Mouse (Mus musculus) liver, embryonic 11.5 days (tissue): ENCODE data around the gene Olfr1352. TPM values are rescaled to one million over a fixed set of nuclear protein-coding genes. Genes with fewer than 3 reads are reported as not detected.
"Not testable (repeated sequence)": the region's sequence is repeated elsewhere in the genome, so short reads cannot be mapped to it uniquely, and the experiment has no call there.

Experiments used
- ATAC-seq: fragments of 200-750 bp; cut with Nextera tagmentation; replicated peaks from 2 replicates; pipeline ENCODE4 v1.8.0; 2017; ENCODE audit warnings: moderate number of reproducible peaks, mild to moderate bottlenecking, moderate TSS enrichment, moderate library complexity; ENCODE audit not compliant: low FRiP score
- DNase-seq: peaks from one replicate; pipeline ENCODE4 v3.0.0-alpha.2; 2017; ENCODE audit warnings: low spot score
- H3K27ac ChIP-seq: fragments of 300-500 bp; sonication (generic); 2 replicates; pipeline ENCODE4 v1.5.1; 2014; ENCODE audit warnings: mild to moderate bottlenecking, low read depth, low read length, control low read depth
- H3K27me3 ChIP-seq: fragments of 300-500 bp; sonication (generic); replicated peaks from 2 replicates; pipeline ENCODE4 v1.6.1; 2014; ENCODE audit warnings: low read length, mixed read lengths; ENCODE audit not compliant: control insufficient read depth, insufficient read depth
- H3K36me3 ChIP-seq: fragments of 300-500 bp; sonication (generic); 2 replicates; pipeline ENCODE4 v1.6.1; 2014; ENCODE audit warnings: mild to moderate bottlenecking, low read length, moderate library complexity, mixed read lengths; ENCODE audit not compliant: control insufficient read depth, insufficient read depth
- H3K4me1 ChIP-seq: fragments of 300-500 bp; sonication (generic); replicated peaks from 2 replicates; pipeline ENCODE4 v1.6.1; 2014; ENCODE audit warnings: low read length, mixed read lengths; ENCODE audit not compliant: control insufficient read depth, insufficient read depth
- H3K4me2 ChIP-seq: fragments of 300-500 bp; sonication (generic); 2 replicates; pipeline ENCODE4 v1.6.1; 2014; ENCODE audit warnings: mild to moderate bottlenecking, control low read depth, moderate library complexity
- H3K4me3 ChIP-seq: fragments of 300-500 bp; sonication (generic); 2 replicates; pipeline ENCODE4 v1.5.1; 2014; ENCODE audit warnings: low read depth, low read length, control low read depth
- H3K9ac ChIP-seq: fragments of 300-500 bp; sonication (generic); 2 replicates; pipeline ENCODE4 v1.6.1; 2014; ENCODE audit warnings: low read depth, low read length, control low read depth
- H3K9me3 ChIP-seq: fragments of 300-500 bp; sonication (generic); 2 replicates; pipeline ENCODE4 v1.6.1; 2016; ENCODE audit warnings: low read length, inconsistent platforms, mixed read lengths; ENCODE audit not compliant: control insufficient read depth
- WGBS: fragments of 180-500 bp; shearing (Covaris S2); extraction: QIAGEN DNeasy Blood & Tissue Kit; methylation state at CpG from one replicate; pipeline ENCODE4 v1.1.7; 2014; 5-methylcytosine and 5-hydroxymethylcytosine counted together
- polyA plus RNA-seq: library from polyadenylated mRNA; unstranded; fragments of >200 nt; fragmentation: Nextera tagmentation; extraction: Ambion mirVana; gene quantifications from 2 replicates; pipeline ENCODE4 v1.2.1, GENCODE M21; 2014

The Olfr1352 gene
- polyA plus RNA-seq = not detected in 2 replicates

- Histone ChIP-seq H3K36me3 (no peaks in the 10 kb centered on the region), H3K4me1 (no peaks in the 10 kb centered on the region), H3K27me3 (no peaks in the 10 kb centered on the region), H3K4me2 (no peak within 1 kb of the TSS), H3K27ac (no peak within 1 kb of the TSS), H3K4me3 (no peak within 1 kb of the TSS), H3K9me3 (no peaks in the 10 kb centered on the region), H3K9ac (no peak within 1 kb of the TSS)
- no peak for DNase-seq
- ATAC-seq = no peak
These were observed at the start of gene Olfr1352 for GRCm38 (mm10) chr10:78980750-78981149. Gene Olfr1352 (plus strand): TSS chr10:78981050.

- not testable (repeated sequence) for H3K4me1 ChIP-seq, H3K9me3 ChIP-seq, H3K27ac ChIP-seq, H3K4me3 ChIP-seq, H3K27me3 ChIP-seq, ATAC-seq, H3K4me2 ChIP-seq, DNase-seq, H3K9ac ChIP-seq, H3K36me3 ChIP-seq
- 70% methylated on average over 1 of the region's 1 CpGs for WGBS
These were observed 30.5 kb upstream of the Olfr1352 start, which contains the start of gene Olfr8 for GRCm38 (mm10) chr10:78950336-78950735. Gene Olfr8 (plus strand): TSS chr10:78950636.

- DNase-seq, H3K27me3 ChIP-seq, H3K9ac ChIP-seq, H3K4me1 ChIP-seq, H3K4me3 ChIP-seq, H3K27ac ChIP-seq, H3K36me3 ChIP-seq, H3K9me3 ChIP-seq, ATAC-seq, H3K4me2 ChIP-seq: not testable (repeated sequence)
These were observed 17.8 kb upstream of the Olfr1352 start, which contains the start of gene Olfr1353 for GRCm38 (mm10) chr10:78963009-78963408. Gene Olfr1353 (plus strand): TSS chr10:78963309.

GRCm38 (mm10) chr10:79012172-79012571, 31.3 kb downstream of the Olfr1352 start, which contains the start of gene Olfr1351:
Gene Olfr1351 (plus strand): TSS chr10:79012472.
- WGBS = 59% methylated on average over 1 of the region's 1 CpGs
- DNase-seq (no peak), ATAC-seq (no peak)
- H3K4me1 ChIP-seq = no peaks in the 10 kb centered on the region
- no peak within 1 kb of the TSS for H3K27ac ChIP-seq
- no peaks in the 10 kb centered on the region for H3K9me3 ChIP-seq
- H3K9ac ChIP-seq = no peak within 1 kb of the TSS
- no peaks in the 10 kb centered on the region for H3K36me3 ChIP-seq
- no peaks in the 10 kb centered on the region for H3K27me3 ChIP-seq
- no peak within 1 kb of the TSS for H3K4me3 ChIP-seq
- no peak within 1 kb of the TSS for H3K4me2 ChIP-seq

GRCm38 (mm10) chr10:79028441-79028840, 47.6 kb downstream of the Olfr1352 start, which contains the start of gene Olfr57:
Gene Olfr57 (plus strand): TSS chr10:79028741.
- no peaks in the 10 kb centered on the region for H3K4me1 ChIP-seq
- ATAC-seq (no peak), DNase-seq (no peak)
- no peaks in the 10 kb centered on the region for H3K36me3 ChIP-seq
- H3K27me3 ChIP-seq = no peaks in the 10 kb centered on the region
- H3K9me3 ChIP-seq = no peaks in the 10 kb centered on the region
- H3K9ac ChIP-seq = no peak within 1 kb of the TSS
- no peak within 1 kb of the TSS for H3K4me3 ChIP-seq
- no peak within 1 kb of the TSS for H3K27ac ChIP-seq
- no peak within 1 kb of the TSS for H3K4me2 ChIP-seq

Other genes with a start within 250 kb of the Olfr1352 start
- gene Ccdc105, start 228.0 kb upstream of the Olfr1352 start, polyA plus RNA-seq = not detected in 2 replicates
- gene Slc1a6, start 200.6 kb upstream of the Olfr1352 start, polyA plus RNA-seq = 0.45 and 0.73 TPM in 2 replicates
- gene Olfr1356, start 128.9 kb upstream of the Olfr1352 start, polyA plus RNA-seq = not detected in 2 replicates
- gene Olfr1355, start 105.5 kb upstream of the Olfr1352 start, polyA plus RNA-seq = not detected in 2 replicates
- gene Olfr1354, start 67.9 kb upstream of the Olfr1352 start, polyA plus RNA-seq = not detected in 2 replicates
- gene Olfr8, start 30.4 kb upstream of the Olfr1352 start, polyA plus RNA-seq = not detected in 2 replicates
- not detected in 2 replicates for gene Olfr1353, start 17.7 kb upstream of the Olfr1352 start, polyA plus RNA-seq
- not detected in 2 replicates for gene Olfr1351, start 31.4 kb downstream of the Olfr1352 start, polyA plus RNA-seq
- not detected in 2 replicates for gene Olfr57, start 47.7 kb downstream of the Olfr1352 start, polyA plus RNA-seq
- 14.1 TPM in 2 replicates for gene 2610008E11Rik, start 116.5 kb downstream of the Olfr1352 start, polyA plus RNA-seq
- gene Vmn2r80, start 167.7 kb downstream of the Olfr1352 start, polyA plus RNA-seq = not detected in 2 replicates